Mouse (Mus musculus) WW6 (cell line): Measurements from ENCODE around the gene Cercam.

Source experiments
- DNase-seq: peaks from one replicate; pipeline ENCODE4 v3.0.0-alpha.2; 2013; ENCODE audit warnings: low read depth, low spot score

Cercam gene

DNA sequence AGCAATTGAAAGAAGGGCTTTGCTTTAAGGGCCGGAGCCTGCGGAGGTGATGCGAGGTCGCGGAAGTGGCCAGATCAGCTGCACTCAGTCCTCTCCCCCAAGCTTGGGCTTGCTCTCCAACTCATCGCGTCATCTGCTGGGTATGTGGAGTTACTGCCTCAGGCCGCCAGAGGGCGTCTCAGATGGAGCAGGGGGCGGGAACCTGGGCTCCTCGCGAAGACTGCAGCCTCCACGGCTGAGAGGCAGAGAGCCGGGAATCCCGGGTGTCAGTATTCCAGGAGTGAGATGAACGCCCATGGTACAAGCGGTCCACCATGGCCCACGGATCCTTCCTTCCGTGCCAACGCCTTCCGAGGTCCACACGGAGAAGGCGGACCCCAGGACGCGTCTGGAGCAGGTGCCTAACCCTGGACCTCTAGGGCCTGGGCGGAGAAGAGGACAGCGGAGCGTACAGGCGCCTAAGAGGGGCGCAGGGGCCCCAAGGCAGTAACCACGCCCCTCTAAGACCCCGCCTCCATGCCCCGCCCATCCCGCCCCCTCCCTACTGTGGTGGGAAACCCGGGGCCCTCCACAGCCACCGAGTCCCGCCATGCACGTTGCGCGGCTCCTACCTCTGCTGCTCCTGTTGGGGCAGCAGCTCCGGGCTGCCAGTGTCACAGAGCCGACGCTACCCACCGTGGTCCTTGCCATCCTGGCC, at the start of gene Cercam:
Cercam (plus strand) TSS at position 216 of the 697 bp plus-strand sequence.
- DNase-seq = peak; percentile 89

DNA sequence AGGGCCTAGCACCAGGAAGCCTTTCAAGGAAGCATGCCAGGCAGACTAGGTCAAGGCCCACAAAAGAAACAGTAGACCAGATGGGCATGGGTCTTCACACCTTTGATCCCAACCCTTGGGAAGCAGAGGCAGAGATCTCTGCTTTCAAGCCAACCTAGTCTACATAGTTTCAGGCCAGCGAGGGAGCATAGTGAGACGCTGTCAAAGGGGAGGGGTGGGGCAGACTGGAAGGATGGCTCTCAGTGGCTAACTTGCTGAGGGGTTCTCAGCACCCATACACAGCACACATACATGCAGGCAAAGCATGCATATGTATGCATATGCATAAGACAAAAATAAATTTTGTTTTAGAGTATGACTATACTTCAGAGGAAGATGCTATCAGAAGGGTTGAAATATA, 49.6 kb upstream of the Cercam start:
- no peak for DNase-seq

DNA sequence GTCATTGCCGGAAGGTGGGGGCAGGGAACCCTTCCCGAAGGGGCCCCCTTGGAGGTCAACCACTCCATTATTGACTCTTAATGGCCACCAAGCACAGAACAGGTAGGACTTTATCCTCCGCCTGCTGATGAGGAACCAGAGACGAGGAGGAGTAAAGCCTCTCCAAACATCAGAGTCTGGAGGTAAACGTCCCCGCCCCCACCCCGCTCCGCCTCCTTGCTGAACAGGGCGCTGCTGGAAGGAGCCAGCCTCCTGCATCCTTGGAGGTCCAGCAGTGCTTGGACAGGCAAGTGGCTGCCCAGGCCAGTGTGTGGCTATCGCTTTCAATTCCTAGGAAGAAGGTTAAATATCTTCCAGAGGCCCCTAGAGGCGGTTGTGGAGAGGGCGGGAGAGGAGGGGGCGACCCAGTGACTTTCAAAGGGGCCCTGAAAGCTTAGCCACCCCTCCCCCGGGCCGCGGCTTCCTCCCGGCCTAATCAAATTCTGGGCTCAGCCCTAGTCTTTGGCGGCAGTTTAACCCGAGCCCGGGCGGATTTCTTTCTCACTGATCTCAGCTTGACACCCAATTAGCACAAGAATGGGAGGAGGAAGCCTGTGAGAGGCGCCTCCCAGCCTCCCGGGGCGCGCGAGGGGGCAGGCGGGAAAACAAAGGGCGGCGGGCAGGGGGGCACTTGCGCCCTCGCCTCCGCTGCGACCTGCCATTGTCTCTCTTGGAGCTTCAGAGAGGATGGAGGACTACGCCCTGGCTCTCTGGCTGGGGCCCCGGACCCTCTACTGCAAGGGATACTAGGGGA, 48.7 kb upstream of the Cercam start, which contains the start of gene Urm1:
Urm1 (plus strand) TSS at position 51 of the 793 bp plus-strand sequence.
- peak; percentile 93 for DNase-seq

DNA sequence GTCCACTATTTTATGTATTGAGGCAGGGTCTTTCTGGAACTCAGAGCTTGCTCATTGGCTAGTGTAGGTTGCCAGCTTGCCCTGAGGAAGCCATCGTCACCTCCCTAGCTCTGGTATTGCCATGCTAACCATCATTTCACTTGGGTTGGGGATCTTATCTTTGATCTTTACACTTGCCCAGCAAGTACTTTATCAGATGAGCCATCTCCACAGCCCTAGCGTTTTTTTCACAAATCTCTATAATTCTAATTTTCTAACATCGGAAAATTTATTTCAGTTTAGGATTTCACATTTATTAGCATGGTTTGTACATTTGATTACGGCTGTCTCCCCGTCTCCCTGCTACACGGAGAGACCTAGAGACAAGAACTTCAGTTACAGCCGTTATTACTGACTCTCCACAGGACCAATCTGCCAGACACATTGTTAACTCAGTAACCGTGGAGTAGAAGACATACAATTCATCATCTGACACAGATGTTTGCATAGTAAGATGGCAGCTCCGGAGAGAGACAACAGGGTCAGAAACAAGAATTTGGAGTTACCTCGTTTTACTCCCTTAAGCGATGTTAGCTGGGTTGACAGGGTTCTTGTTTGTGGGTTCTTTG, 42.5 kb upstream of the Cercam start:
- DNase-seq = no peak

DNA sequence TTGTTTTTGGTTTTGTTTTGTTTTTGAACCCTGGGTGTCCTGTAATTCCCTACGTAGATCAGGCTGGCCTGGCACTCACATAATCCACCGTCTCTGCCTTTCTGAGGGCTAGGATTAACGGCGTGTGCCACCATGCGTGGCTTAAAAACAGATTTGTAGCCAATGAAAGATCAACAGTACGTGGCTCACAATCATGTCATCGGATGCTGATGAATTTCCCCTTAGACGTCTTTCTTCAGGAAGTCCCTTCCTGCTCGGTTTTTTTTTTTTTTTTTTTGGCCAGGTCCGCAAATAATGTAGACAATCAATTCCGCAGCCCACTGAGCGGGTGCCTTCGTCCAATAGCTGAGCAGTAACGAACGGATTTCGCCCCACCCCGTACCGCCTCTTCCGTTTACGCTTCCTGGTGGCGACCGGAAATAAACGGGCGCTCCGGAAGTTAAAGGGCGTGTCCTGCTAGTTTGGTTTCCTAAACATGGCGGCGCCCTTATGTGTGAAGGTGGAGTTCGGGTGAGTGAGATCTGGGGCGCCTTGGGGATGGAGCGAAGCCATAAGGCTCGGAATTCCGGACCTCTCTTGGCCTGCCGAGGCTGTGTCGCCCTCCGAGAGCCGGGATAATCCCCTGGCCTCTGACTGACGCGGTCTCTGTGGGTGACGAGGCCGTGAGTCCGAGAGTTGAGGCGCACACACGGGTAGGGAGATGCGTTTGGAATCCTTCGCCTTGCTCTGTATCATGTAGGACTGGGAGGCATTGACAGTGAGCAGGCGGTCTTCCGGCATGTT, 41.8 kb upstream of the Cercam start:
- DNase-seq = peak; percentile 94

DNA sequence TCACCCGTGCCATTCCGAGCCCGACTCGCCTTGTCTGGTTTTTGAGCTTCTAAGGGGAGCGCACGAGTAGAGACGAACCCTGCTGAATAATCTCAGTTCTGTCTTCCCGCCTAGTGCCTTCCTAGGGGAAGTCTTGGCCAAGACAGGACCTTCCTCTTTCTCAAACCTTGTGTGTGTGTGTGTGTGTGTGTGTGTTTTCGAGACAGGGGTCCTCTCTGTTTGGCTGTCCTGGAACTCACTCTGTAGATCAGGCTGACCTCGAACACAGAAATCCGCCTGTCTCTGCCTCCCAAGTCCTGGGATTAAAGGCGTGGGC, 41.3 kb upstream of the Cercam start:
- no peak for DNase-seq

DNA sequence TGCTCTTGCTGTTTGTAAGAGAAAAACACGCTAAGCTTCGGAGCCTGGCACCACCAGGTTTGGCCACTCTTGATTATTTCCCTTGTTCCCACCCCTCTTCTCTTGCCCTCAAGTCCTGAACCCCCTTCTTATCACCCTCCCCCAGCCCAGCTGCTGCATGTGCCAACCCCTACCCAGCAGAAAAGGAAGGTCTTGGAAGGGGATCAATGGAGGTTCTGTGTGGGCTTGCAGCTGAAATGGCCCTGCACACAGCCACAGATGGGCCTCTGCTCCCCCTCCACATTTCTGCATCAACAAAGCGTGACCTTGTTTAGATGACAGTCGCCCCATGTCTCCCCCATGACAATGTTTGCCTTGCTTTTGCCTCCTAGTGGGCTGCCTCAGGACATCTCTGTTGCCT, 37.9 kb upstream of the Cercam start:
- DNase-seq = no peak

DNA sequence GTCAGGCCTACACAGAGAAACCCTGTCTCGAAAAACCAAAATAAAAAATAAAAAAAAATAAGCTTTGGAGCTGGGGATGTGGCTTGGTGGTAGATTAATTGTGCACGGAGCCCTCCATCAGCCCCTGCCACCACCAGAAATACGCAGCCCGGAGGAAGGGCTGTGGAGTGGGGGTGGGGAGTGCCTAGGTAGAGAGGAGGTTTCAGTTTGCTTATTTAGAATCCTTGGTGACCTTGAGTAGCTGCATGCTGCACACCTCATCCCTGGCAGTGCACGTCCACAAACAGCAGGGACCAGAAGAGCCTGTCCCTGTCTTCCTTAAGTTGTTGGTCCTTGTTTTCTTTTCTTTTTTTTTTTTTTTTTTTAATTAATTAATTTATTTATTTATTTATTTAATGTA, 35.2 kb upstream of the Cercam start:
- DNase-seq = no peak

DNA sequence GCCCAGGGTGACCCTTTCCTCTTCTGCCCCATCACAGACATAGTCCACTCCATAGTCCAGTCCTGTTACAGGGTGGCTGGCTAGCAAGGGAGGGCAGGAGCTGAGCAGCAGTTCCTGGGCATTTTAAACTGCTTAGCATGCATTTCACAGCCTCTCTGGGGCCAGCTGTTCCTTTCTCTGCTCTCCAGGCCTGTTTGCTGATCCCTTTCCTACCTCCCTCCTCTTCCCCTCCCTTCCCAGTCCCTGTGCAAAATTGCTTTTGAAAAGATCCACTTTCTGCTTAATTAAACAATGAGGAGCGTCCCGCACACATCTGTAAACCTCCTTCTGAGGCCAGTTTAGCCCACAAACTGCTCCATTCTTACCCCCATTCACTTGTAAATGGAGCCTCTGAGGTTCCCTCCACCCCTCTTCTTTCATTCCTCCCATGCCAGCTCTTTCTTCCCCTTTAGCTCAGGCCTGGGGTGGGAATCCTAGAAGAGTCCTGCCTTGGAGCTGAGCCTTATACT, 33.5 kb upstream of the Cercam start:
- DNase-seq = peak; percentile 71

DNA sequence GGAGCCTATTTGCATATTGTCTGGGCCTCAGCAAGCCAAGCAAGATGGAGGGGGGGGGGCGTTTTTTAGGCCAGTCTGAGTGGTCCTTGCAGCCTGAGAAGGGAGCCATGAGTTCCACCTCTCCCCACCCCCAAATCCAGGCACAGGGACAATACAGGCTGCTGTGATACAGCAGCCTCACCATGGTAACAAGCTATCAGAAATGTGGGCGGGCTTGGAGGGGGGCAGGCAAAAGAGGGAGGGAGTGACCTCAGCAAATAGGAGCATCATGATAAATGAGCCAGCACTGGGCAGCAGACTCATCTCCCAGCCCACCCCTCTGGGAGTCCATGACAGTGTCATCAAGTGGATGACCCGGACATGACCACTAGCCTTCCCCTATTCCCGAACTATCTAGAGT, 29.5 kb upstream of the Cercam start:
- no peak for DNase-seq

DNA sequence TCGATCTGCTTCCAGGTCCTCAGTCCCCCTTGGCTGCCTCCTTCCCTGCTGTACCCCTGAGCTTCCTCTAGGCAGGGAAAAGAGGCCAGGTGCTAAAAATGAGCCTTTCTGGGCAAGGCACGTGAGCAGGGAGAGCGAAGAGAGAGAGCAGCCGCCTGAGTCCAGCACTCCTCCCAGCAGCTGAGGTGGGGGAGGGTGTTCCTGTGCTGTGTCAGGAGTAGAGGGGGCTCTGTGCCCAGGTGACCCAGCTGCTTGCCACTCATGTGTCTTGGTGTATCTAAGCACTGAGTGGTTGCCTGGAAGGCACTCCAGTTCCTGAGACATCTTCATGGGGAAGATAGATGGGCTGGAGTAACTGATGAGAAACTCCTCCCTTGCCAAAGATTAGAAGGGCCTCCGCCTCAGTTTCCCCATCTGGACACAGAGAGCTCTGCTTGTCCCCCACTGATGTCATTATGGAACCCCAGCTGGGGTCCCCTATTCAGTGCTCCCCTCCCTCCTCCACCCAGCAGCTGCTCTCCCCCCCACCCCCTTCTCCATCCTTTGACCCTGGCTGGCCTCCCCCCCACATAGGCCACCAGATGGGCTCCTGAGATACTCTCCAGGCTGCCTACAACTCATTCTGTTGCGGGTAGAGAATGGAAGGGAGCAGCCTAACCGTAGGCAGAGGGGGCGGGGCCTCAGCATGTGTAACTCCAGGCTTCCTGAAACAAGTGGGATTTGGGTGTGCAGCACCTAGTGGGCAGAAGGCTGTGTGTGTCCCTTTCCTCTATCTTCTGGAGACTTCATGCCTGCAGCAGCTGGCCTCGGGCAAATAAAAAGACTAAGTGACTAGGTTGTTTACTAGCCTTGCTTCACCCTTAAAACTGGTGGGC, 25.5 kb upstream of the Cercam start:
- DNase-seq = no peak

DNA sequence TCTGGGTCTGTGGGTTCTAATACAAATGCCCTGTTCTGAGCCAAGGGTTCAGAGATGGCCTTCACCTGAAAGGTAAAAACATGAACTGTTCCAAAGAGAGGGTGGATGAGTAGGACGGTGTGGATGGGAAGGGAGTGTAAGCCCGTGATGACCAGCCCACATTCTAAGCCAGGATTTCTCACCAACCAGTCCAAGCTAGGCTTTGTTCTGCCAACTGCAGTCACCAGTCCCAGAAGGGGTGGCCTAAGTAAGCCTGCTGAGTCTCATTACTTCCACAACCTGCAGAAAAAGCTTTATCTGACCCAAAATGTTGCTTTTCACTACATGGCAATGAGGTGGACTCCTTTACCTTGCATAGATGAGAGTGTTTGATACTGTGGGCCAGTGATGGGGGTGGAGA, 24.8 kb upstream of the Cercam start:
- no peak for DNase-seq

DNA sequence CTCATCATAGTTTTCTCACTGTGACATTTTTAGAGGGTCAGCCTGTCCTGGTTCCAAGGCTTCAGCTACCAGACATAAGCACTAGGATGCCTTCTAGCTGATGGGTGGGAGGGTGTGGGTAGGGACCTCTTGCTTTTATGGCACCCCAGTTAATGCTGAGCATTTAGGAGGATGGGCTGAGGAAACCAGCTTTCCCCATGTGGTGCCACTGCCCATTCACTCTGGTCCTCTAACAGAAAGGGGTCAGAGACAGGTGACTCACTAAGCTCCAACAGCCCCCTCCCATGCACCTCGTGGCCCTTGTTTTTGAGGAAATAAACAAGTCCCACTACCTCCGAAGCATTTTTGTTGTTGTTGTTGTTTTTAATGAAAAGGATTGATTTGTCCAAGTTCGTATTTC, 24.3 kb upstream of the Cercam start:
- DNase-seq = no peak

DNA sequence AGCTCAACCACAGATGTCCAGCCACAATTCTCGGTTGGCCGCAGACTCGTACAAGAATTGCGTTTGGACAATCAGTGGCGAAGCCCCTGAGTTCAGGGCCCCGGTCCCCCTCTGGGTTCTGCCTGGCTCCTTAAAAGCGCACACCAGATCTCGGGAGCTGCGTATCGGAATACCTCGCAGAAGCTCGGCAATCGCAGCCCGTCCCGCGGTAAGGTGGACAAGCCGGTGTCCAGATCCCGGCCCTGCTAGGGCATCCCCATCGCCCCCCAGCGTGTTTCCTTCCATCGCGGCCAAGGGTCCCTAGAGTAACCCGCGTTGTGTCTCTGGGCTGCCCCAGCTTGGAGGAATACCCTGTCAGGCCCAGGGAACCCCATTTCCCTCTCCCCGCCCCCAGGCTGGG, 23.3 kb upstream of the Cercam start:
- no peak for DNase-seq

DNA sequence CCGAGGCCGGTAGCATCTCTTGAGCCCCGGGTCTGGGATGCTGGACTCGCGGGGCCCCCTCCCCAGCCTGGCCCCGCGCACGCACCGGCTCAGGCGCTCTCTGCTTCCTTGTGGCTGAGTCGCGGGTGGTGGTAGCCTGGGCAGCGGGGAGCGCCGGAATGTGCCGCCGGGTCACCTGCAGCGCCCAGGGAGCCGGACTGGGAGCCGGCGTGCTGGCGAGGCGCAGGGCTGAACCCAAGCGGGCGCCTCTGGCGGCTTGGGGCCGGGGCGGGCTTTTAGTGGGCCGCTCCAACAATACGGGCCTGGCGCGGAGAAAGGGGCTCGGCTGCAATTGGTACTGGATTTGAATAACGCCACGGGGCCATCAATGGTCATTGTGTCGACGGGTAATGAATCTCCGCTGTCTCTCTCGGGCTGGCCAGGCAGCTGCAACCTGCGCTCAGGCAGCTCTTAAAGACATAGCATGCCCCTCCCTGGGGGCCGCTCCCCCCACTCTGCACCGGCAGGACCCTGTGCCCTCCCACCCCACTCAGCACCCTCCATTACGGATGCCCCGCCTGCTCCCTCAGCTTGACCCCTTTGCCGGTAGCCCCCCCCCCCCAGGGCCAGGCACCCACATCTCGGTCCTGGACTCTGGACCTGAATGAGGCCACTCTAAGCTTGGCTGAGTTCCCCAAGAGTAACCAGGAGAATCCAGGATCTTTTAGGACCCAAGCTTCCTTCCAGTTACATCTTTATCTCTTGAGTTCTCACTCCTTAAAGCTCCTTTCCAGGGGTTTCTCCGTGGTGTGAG, 22.7 kb upstream of the Cercam start:
- no peak for DNase-seq

DNA sequence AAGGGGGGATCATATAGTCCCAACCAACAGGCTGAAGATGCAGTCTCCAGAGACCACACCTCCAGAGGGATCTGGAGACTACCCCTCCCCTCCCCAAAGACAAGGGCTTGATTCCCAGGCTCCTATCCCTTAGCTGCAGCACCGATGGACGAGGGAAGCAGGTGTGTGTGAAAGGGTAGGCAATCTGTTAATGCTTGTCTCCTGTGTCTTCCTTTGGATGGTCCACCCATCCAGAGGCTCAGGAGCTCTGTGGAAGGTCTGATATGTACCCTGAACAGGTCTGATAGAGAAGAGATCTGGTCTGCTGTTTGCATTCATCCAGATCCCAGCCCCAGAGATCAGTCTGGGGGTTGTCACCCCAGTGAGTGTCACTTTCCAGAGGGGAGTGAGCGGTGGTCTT, 22.1 kb upstream of the Cercam start:
- DNase-seq = no peak

DNA sequence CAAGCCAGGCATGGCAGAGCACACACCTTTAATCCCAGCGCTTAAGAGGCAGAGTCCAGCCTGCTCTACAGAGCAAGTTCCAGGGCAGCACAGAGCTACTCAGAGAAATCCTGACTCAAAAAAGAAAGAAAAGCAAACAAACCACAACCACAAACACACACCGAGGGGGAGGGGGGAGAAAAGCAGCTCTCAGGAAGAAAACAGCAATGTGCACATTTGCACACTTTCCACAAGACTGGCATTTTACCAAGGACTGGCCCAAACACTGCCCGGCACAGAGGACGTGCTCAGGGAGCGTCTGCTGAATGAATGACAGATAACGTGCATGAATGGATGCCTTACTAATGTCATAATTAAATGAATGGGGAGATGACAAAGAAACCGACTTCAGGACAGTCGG, 19.9 kb upstream of the Cercam start:
- DNase-seq = no peak

DNA sequence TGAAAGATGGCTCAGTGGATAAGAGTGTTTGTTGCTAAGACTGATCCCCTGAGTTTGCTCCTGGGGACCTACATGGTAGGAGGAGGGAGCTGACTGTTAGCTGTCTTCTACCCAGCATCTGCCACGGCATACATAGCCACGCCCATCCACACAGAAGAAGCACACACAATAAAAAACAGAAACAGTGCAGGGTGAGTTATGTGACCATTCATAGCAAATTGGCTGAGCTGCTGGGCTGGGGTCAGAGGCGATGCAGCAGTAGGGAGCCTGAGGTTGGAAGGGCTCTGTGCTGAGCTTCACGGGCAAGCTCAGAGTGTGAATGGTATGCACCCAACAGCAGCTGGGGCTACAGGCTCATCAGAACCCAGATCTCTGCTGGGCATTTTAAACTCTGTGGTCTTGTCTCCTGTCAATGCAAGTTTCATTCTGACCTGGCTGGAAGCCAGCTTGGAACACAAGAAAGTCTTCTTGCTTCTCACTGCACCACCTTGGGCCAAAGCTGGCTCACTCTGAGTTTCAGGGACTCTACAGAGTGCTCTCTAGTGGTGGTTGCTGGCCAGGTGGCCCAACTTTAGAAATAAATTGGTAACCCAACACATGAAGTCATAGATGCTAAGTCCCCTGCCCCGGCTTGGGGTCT, 19.0 kb upstream of the Cercam start:
- no peak for DNase-seq

DNA sequence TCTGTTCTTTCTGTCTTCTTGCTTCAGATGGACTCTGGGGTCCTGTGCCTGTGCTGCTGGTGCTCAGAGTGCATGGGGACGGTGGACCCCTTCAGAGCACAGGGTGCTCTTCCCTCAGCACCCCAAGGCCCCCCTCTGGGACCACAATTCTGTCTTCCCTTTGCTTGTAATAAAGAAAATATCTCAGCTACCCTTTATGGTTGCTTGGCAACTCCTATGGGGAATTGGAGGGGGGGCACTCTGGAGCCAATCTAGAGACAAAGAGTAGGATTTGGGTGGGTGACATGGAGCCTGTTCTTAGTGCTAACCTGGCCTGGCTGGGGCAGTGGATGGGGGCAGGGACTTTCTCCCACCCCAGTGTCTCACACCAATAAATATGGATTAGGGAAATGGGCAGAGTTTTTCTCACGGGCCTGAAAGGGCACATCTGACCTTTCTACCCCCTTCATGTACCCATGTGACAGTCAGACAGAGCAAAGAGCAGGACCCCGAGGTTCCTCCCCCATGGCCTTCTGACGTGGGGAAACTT, 15.9 kb upstream of the Cercam start:
- no peak for DNase-seq
